Mouse (Mus musculus) central nervous system, embryonic 14 days (tissue): ENCODE results near the gene Ltf. TPM values are rescaled to one million over a fixed set of nuclear protein-coding genes. Genes with fewer than 3 reads are reported as not detected.

Source experiments
- polyA plus RNA-seq: library from polyadenylated mRNA; depleted of rRNA; stranded (reverse); fragments of >200 nt; gene quantifications from 2 replicates; pipeline ENCODE4 v1.2.3, GENCODE M21; 2012; rRNA removed

The Ltf gene
- polyA plus RNA-seq, result 0.29 and 0.38 TPM in 2 replicates

DNA sequence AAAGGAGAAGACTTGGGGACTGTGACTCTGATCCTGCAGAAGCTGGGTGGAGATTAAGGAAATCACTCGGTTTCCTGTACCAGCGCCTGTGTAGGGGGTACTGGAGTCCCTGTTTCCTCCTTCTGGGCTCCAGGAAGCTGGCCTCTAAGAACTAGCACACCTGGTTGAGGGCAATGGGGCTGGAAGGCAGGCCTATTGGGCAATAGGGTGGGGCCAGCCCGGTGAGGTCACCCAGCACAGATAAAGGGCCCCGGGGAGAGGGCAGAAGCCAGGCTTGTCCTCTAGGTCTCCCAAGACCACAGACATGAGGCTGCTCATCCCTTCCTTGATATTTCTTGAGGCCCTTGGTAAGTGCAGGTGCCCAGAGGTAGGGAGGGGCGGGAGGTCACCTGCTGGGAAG is at the start of gene Ltf:
Gene Ltf, plus strand, starts transcription at position 250 of the 400 bp plus-strand sequence.

DNA sequence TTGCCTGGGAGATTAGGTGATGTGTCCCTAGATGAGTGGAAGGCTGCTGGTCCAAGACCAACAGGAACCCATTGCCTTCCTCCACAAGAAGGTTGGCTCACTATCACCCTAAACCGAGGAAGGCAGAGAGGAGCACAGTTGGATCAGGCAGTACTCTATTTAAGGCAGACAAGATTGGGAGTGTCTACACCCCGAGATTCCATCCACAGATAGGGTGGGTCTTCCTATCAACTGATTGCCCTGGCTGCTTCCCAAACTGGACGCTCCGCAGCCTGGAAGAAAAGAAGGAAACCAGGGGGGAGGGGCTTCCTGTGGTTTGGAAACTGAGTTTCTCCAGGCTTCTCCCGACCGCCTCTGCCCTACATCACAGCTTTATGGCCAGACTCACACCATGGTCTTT is 28.9 kb upstream of the Ltf start, which contains the start of gene Rtp3:
Gene Rtp3, minus strand, starts transcription at position 380 of the 400 bp plus-strand sequence.

DNA sequence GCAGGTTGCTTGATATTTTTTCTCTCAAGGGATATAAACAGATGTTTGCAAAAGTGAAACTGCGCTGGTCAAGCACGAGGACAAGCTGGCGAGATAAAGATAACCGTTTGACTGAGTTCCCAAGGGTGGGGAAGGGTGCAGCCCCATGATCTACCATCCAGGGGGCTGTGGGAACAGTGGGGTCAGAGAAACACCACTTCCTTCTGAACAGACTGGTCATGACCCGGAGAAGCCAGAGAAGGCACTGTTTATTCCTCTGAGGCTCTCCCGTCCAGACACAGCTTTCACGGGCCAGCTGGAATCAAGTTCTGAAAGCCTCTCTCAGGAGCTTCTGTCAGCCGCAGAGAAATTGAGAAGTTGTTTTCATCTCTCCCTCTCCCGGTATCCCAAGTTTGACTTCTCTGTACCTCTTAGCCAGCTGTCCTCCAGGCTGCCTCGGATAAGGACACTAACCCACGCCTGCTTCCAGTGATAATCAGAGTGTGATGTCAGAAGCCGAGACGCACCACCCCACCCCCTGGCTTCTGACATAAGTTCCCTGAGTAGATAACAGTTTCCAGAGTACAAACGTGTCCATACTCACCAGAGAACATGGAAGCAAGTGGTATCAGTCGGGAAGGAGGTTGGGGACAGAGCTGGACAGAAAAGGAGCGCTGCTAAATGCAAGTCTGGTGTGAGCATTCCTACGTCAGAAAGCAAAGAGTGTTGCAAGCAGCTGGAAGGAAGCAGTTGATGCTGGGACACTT is 37.9 kb downstream of the Ltf start, which contains the start of gene Ccrl2:
Gene Ccrl2, minus strand, starts transcription at position 722 of the 746 bp plus-strand sequence.

Other genes starting within 250 kb of the Ltf start
- gene Prss42, start 221.1 kb upstream of the Ltf start, polyA plus RNA-seq, result not detected in 2 replicates
- not detected in 2 replicates for gene Prss44, start 205.3 kb upstream of the Ltf start, polyA plus RNA-seq
- not detected in 2 replicates for gene Prss43, start 192.6 kb upstream of the Ltf start, polyA plus RNA-seq
- gene Prss45, start 184.7 kb upstream of the Ltf start, polyA plus RNA-seq, result 0.09 and 0.11 TPM in 2 replicates
- gene Prss46, start 174.8 kb upstream of the Ltf start, polyA plus RNA-seq, result 0.04 TPM in 1 of 2 replicates, not detected in the other
- 0.06 and 0.12 TPM in 2 replicates for gene Prss50, start 161.3 kb upstream of the Ltf start, polyA plus RNA-seq
- 2.9 and 3.0 TPM in 2 replicates for gene Als2cl, start 139.4 kb upstream of the Ltf start, polyA plus RNA-seq
- gene Tmie, start 139.2 kb upstream of the Ltf start, polyA plus RNA-seq, result 0.77 and 1.0 TPM in 2 replicates
- gene Fam240a, start 102.4 kb upstream of the Ltf start, polyA plus RNA-seq, result not detected in 2 replicates
- 0.12 and 0.35 TPM in 2 replicates for gene Tdgf1, start 73.1 kb upstream of the Ltf start, polyA plus RNA-seq
- gene Lrrc2, start 67.7 kb upstream of the Ltf start, polyA plus RNA-seq, result 0.15 and 0.23 TPM in 2 replicates
- 0.17 TPM in 1 of 2 replicates, not detected in the other for gene Rtp3, start 28.7 kb upstream of the Ltf start, polyA plus RNA-seq
- 0.99 and 1.00 TPM in 2 replicates for gene Ccrl2, start 38.2 kb downstream of the Ltf start, polyA plus RNA-seq
- 47.7 and 50.7 TPM in 2 replicates for gene Lrrfip2, start 98.3 kb downstream of the Ltf start, polyA plus RNA-seq